Mouse (Mus musculus): ENCODE data around the gene Mcl1.

Mcl1 gene

GRCm38 (mm10) chr3:95707497-95707896 is 48.9 kb downstream of the Mcl1 start:
- 95% methylated on average over 7 of the region's 7 CpGs for WGBS

DNA sequence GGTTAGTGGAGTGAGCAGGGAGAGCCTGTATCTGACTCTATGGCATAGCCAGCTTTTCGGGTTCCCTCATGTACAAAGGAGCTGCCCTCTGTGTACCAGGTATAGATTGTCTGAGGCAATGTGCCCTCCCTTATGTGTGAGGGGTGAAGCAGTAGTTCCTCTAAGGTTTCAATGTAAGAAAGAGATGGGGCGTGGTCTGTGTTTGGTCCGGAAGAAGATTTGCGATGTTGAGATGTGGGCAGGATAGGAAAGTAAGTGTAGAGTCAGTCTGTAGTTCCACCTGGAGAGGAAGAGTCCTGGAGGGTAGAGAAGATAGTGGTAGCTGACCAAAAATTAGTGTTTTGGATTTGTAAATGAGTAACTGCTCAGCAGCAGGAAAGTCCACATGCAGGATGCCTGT is 50.5 kb downstream of the Mcl1 start:
- 95% methylated on average over 4 of the region's 4 CpGs for WGBS
